Mouse (Mus musculus) heart, postnatal 36 days (tissue): Measurements from ENCODE around the gene Gm44805. TPM values are rescaled to one million over a fixed set of nuclear protein-coding genes. Genes with fewer than 3 reads are reported as not detected.

Source experiments
- DNase-seq, 2 experiments: peaks; one replicate each; pipeline ENCODE4 v3.0.0; 2021 to 2022
- intact Hi-C: fragments of 180-260 bp; cut with DNase I; formaldehyde crosslinking; loops from one replicate; pipeline ENCODE4 v1.15.1; 2025
- total RNA-seq, 2 experiments: library from RNA; stranded (reverse); gene quantifications; 2 replicates each; pipeline ENCODE4 v1.2.3; 2021

Gm44805 gene
- total RNA-seq, 2 experiments from 2014 or later, result not detected

GRCm38 (mm10) chr7:19683771-19684201 lies 2.6 kb upstream of the Gm44805 start:
- no peak for DNase-seq
- intact Hi-C loops, result no loop called here

- intact Hi-C loops, result no loop called here
- no peak for DNase-seq
These were observed 1.8 kb upstream of the Gm44805 start for GRCm38 (mm10) chr7:19682979-19683378.

GRCm38 (mm10) chr7:19680702-19681101 lies 521 bp downstream of the Gm44805 start:
- intact Hi-C loops, result no loop called here
- no peak for DNase-seq

GRCm38 (mm10) chr7:19678901-19679300 lies 2.3 kb downstream of the Gm44805 start:
- intact Hi-C loops, result no loop called here
- no peak for DNase-seq

GRCm38 (mm10) chr7:19677872-19678271 lies 3.4 kb downstream of the Gm44805 start, which contains the start of gene Apoc2:
Gene Apoc2 (minus strand): TSS chr7:19677941.
- intact Hi-C loops, result no loop called here
- DNase-seq, result no peak

- intact Hi-C loops, result no loop called here
These were observed 4.6 kb downstream of the Gm44805 start for GRCm38 (mm10) chr7:19676662-19677061.

GRCm38 (mm10) chr7:19675824-19676223 lies 5.4 kb downstream of the Gm44805 start:
- intact Hi-C loops, result no loop called here
- no peak for DNase-seq

More at GRCm38 (mm10) chr7:19676662-19677061, 4.6 kb downstream of the Gm44805 start:
- no peak for DNase-seq

- DNase-seq, result no peak
- intact Hi-C loops, result no loop called here
These were observed 8.0 kb downstream of the Gm44805 start for GRCm38 (mm10) chr7:19673083-19673699.

- intact Hi-C loops, result no loop called here
- DNase-seq, result no peak
These were observed 9.7 kb downstream of the Gm44805 start for GRCm38 (mm10) chr7:19671511-19671910.

- intact Hi-C loops, result loop anchor here (1.0 to 2.0 kb wide), 4 partner anchors 32 to 122 kb away; no protein-coding TSS in a partner anchor
- peak; percentile 91 to 92 for DNase-seq
These were observed 12.1 kb downstream of the Gm44805 start for GRCm38 (mm10) chr7:19668947-19669721.

GRCm38 (mm10) chr7:19667434-19667833 lies 13.8 kb downstream of the Gm44805 start:
- intact Hi-C loops, result no loop called here
- DNase-seq, result no peak

GRCm38 (mm10) chr7:19666750-19667149 lies 14.5 kb downstream of the Gm44805 start:
- no peak for DNase-seq
- intact Hi-C loops, result no loop called here

GRCm38 (mm10) chr7:19664955-19665841 lies 16.0 kb downstream of the Gm44805 start, which contains the start of gene Clptm1:
Gene Clptm1 (minus strand): TSS chr7:19665033.
- intact Hi-C loops, result loop anchor here (1.0 kb wide), 1 partner anchor 37 kb away; no protein-coding TSS in a partner anchor

GRCm38 (mm10) chr7:19664455-19664954 lies 16.7 kb downstream of the Gm44805 start:
- DNase-seq, result no peak
- intact Hi-C loops, result loop anchor here (1.0 kb wide), 1 partner anchor 36 kb away; no protein-coding TSS in a partner anchor

More at GRCm38 (mm10) chr7:19664955-19665841, 16.0 kb downstream of the Gm44805 start, which contains the start of gene Clptm1:
- DNase-seq, result peak; percentile 97 to 98

- intact Hi-C loops, result loop anchor here (1.0 kb wide), 1 partner anchor 36 kb away; no protein-coding TSS in a partner anchor
- DNase-seq, result no peak
These were observed 17.3 kb downstream of the Gm44805 start for GRCm38 (mm10) chr7:19663940-19664339.

GRCm38 (mm10) chr7:19652614-19653013 lies 28.6 kb downstream of the Gm44805 start:
- intact Hi-C loops, result no loop called here
- peak; percentile 21 to 40 for DNase-seq

GRCm38 (mm10) chr7:19651063-19651786 lies 30.0 kb downstream of the Gm44805 start:
- DNase-seq, result no peak
- intact Hi-C loops, result no loop called here

- DNase-seq, result no peak
- intact Hi-C loops, result no loop called here
These were observed 40.0 kb downstream of the Gm44805 start for GRCm38 (mm10) chr7:19641223-19641622.

GRCm38 (mm10) chr7:19635074-19635827 lies 46.0 kb downstream of the Gm44805 start:
- DNase-seq, result no peak
- intact Hi-C loops, result no loop called here
